Mouse (Mus musculus): ENCODE measurements around the gene Prkg1. TPM values are rescaled to one million over a fixed set of nuclear protein-coding genes. Genes with fewer than 3 reads are reported as not detected.

Prkg1 gene
- polyA plus RNA-seq (2017; shearing (Covaris generic)), result under 1 TPM in 1 of 2 experiments, not detected in 1; 0.39 TPM

- ATAC-seq, result no peak
Measured at GRCm38 (mm10) chr19:31764801-31765340, at the start of gene Prkg1. Prkg1 (minus strand) TSS chr19:31765033.

DNA sequence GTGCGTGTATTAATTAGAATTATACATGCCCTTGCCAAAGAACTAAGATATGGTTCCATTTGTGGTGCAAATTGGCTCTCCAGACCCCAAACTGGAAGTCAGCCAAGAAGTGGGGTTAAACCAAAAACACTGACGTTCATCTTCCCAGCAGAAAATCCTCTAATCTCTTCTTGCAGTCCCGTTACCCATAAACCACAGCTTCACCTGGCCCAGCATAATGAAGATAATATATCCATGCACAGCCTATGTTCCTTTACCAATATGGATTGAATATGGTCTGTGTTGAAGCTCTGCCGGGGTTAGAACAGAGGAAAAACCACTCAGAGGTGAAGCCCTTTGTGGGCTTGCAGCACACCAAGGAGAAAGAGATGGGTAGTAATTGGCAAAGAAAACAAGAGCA is 48.3 kb upstream of the Prkg1 start:
- ATAC-seq, result no peak

DNA sequence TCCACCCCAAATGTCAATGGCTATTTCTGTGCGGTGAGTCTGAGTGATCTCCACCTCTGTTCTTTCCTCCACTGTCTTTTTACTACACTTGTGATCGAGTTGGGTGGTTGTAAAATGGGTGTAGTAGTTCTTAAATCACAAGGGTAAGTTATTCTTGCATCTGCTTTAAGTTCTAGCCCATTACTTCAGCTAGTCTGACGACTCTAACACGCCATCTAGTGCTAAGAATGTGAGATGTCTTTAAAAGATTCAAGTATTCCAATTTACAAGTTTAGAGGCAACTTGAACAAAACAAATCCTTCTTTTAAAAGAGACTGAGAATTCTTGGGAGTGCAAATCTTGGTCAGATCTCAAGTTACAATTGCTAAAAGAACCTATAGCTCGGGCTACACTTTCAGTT is 46.5 kb upstream of the Prkg1 start:
- ATAC-seq, result no peak

DNA sequence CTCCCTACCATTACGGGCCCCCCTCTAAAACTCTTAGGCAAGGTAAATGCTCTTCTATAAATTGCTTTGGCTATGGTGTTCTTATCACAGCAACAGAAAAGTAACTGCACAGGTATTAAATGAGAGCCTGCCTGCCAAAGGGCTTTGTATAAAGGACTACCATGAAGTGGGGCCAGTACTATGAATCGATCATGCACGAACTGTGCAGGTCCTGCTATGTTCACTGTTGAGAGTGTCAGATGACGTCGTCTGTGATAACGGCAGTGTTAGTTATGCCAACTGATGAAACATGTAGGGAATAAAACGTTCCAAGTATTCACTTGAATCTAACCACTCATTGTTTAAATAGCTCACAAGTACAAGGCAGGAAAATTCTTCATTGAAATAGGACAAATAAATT is 40.6 kb upstream of the Prkg1 start:
- no peak for ATAC-seq

DNA sequence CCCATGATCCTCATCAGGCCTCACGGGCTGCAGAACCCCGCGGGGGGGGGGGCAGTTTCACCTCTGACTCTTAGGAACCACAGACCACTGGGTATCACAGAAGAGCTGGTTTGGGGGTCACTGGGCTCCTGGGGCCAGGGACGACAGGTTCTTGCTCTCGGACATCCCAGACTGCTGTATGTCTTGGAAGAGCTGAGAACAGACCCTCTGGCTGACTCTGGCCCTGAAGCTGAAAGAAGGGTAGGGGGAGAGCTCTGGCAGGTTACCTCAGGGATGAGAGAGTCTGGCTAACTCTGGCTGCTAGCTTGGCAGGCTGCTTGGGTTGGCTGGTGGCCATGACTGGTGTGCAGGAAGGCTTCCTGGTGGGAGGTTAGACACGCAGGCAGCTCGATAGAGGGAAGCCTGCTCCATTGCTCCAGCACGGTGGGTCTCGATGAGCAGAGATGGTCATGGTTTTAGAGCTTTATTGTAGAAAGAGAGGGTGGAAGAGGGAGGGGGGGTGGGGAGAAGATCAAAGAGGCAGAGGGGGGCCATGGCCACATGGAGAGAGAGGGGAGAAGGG is 30.7 kb upstream of the Prkg1 start:
- no peak for ATAC-seq

- ATAC-seq, result no peak
Measured at GRCm38 (mm10) chr19:31791724-31792123, 26.9 kb upstream of the Prkg1 start.

GRCm38 (mm10) chr19:31781521-31782018 is 16.7 kb upstream of the Prkg1 start:
- no peak for ATAC-seq

DNA sequence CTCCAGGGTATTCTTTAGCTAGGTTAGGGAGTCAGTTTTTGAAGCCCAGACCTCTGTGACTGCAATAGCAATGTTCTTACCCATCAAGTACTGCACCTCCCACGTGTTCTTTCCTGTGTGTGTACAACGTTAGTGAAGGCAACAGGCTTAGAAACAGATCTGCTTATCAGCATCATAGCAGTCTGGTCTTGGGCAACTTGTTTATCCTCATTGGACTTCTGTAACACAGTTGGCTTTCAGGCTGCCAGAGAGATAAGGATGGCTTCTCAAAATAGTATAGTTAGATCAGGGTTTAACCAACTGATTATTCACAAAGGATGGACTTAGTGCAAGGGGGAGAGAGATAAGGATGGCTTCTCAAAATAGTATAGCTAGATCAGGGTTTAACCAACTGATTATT is 16.2 kb upstream of the Prkg1 start:
- no peak for ATAC-seq

- ATAC-seq, result no peak
Measured at GRCm38 (mm10) chr19:31780222-31780621, 15.4 kb upstream of the Prkg1 start.

- ATAC-seq, result no peak
Measured at GRCm38 (mm10) chr19:31779021-31779420, 14.2 kb upstream of the Prkg1 start.

GRCm38 (mm10) chr19:31767004-31767403 is 2.2 kb upstream of the Prkg1 start:
- no peak for ATAC-seq

DNA sequence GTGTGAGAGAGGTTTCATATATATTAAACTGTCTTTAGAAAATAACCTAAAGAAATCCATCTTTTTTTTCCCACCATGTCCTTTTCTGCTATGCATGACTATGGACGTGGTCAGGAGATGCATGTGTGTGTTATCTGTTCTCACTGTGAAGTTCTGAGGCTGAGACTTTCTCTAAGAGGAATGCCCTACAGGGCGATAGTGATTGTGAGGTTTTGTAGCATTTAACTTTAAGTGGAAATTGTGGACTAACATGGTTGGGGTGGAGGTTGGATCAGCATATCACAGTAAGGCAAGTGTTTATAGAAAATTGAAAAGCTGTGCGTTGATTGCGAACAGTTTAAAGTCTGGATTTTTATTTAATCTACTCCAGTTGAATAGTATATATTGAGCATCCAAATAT is 618 bp upstream of the Prkg1 start:
- ATAC-seq, result no peak

DNA sequence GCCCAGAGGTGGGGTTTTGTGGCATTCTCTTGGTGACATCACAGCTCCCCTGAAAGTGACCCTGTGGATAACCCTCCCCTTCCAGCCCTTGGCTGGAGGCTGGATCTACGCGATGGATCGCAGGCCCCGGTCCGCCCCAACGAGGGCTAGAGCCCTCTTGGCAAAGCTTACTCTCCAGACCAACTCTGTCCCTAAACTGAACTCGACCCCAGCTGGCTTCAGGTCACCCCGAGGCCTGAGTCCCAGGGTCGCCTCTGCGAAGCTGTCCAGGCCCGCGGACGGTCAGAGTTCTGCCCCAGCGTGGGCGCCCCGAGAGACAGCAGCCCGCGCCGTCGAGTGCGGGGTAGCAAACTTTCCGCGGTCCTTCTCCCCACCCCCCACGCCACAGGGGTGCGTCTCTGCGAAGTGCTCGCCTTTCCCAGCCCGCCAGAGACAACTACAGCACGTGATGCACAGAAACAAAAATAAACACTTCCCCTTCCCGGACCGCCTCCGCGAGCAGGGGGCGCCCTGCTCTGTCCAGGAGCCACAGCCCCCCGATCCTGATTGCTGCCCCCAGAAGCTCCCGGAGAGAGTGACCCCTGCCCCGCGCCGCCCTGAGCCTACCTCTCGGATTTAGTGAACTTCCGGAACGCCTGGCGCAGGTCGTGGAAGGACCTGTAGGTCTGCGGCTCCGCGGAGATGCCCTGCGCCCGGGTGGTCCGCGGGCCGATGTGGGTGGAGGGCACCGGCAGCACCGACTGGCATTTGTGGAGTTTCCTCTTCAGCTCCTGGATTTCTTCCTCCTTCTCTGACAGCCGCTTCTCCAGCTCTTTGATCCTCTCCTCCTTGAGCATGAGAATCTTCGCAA is 657 bp downstream of the Prkg1 start:
- ATAC-seq, result no peak

DNA sequence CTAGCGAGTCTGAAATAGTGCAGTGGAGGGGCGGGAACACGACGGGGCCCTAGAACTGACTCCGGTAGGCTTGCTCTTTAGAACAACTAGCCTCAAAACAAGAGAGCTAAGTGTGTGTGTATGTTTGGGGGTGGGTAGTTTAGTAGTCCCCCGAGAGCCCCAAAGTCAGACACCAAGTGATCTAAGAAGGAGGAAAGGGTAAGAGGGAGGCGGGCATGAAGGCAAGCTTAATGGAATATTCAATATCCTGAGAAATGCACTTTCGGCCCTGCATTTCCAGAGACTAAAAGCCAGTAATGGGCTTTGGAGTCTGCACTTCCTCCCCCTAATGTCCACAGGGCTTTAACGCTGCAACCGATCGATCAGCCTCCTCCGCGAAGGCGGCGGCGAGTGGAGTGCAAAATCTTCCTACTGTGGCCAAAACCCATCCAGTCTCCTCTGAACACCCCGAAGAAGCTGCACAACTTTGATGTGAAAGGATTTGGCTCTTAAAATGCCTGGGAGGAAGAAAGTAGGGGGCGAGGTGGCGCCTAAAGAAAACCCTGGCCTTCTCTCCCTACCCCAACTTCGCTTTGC is 1.5 kb downstream of the Prkg1 start:
- ATAC-seq, result no peak

DNA sequence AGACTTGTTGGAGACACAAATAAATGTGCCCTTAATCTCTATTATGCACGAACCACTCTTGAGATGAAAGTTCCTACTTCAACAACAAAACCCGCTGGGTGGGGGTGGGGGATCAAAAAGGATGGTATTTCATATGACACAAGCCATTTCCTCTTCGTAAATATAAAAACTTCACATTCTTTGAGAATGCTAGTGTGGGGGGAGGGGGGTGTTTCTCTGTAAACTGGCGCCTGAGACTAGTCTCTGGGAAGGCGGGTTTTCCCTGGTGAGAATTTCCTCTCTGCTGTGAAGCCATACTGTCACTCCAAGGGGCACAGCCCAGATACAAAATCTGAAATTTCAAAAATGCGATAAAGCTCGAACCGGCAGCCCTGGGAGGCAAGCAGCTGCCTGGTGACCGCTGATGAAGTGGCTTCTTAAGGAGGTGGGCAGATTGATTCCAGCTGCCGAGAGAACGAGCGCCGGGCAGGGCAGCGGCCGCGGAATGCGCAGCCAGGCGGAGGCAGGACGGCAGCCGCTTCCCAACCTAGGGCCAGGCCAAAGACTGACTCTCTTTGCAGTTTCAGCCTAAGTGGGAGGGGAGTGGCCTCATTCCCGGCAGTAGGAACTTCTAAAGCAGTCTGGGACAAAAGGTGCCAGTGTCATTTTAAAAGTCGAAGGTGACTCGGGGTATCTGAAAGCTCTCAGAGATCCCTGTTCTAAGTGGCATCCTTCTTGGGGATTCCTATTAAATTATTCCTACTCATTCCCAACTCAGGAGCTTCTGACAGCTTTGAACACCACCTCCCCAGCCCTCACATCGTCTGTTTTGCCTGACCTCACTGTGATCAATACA is 2.2 kb downstream of the Prkg1 start:
- no peak for ATAC-seq

DNA sequence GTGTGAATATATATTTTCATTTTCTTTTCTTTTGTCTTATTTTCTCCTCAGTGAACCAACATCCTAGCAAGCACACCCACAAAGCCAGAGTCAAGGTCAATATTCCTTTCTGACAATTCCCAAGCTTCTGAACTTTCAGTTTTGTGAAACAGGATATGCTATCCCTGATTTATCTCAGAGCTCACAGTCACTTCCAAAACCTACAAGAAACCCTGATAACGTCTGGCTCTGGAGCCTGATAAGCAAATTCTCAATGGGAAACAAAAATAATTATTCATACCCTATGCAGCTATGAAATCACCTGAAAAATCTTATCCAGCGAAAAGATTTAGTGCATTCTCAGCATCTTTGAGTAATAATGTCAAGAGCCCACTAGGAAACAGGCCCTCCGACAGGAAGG is 5.0 kb downstream of the Prkg1 start:
- ATAC-seq, result no peak

DNA sequence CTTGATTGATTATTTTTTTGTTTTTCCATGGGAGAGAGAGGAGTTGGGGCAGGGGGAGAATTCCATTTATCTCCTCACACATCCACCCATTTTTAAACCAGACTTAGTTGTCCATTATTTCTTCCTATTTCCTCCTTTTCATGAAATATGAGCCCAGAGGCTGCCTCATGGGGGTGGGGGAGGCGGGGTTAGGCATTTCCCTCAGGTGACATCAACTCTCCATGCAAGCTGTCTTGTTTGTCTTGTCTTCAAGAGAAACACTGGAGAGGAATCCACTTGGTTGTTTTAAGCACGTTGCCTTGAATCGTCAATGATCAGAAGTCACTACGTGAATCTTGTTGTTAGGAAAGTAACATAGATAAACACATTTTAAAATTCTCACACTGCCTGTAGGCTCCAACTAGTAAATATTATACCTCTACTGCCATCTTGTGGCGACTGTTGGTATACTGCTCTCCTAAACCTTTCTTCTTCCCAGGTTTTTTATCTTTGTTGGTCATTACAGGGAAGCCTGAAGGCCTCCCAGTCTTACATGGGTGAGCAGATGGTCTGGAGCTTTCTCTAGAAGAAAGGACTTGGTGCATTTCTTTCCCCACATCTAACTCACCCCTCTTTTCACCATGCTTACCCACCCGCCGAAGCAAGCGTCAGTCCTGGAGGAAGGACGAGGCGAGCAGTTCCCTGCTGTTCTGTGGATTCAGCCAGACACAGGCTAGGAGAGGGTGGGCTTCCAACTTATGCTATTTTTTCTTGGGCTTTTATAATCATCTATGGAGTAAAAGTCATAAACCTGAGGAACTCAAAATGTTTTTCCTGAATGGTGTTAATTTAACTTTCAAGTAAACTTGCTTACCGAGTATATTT is 8.7 kb downstream of the Prkg1 start:
- ATAC-seq, result peak; percentile 37

DNA sequence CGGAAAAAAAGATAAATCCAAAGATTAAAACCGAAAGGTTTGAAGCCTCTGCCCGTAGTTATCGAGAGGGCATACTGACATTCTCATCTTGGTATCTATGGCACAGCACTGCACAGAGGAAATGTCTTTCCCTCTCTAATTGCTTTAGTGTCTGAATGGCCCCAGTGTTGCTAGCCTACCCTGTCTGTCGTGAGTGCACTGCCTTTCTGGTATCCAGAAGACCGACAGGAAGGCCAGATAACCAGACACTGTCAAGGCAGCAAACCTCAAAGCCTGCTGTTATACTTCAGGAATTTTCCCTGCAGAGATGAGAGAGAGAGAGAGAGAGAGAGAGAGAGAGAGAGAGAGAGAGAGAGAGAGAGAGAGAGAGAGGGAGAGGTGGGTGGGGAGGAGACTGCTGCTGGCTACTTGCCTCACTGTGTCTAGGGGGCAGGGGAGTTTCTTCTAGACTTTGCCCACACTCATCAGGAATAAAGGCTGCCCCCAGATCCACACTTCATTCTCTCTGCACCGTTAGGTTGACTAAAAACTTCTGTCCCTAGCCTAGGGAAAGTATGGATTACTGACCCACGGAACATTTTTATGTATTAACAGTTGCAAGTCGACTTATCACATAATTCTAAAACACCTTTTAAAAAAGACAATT is 10.1 kb downstream of the Prkg1 start:
- no peak for ATAC-seq

GRCm38 (mm10) chr19:31750976-31751676 is 13.7 kb downstream of the Prkg1 start:
- no peak for ATAC-seq

DNA sequence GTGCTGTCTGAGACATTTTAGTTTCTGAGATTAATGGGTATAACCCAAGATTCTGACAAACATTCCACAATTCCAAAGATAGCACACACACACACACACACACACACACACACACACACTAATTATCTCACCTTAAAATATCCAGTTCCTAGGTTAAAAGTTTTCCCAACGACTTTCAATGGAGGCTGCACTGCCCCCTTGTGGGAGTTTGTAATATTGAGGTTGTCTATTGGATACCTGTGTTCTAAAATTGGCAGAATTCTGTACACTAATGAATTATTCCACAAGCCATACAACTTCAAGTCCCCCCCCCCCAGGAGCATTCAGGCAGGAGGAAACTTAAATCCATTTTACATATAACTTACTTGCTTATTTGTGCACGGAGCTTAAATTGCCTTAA is 18.2 kb downstream of the Prkg1 start:
- no peak for ATAC-seq

All from CD4-positive, CD25-positive, alpha-beta regulatory T cell, adult 4 months (primary cell).